Mouse (Mus musculus) heart, adult 2 months (tissue): ENCODE results near the gene Olfr1396.
A peak's percentile ranks its signal among the peaks of the same experiment; 100 is the strongest.

Experiments used
- CTCF ChIP-seq: fragments of 200-600 bp; IDR thresholded peaks from 2 replicates; pipeline ENCODE4 v1.8.1; 2022; ENCODE audit warnings: antibody characterized with exemption, mild to moderate bottlenecking, moderate library complexity
- EP300 ChIP-seq: fragments of 200-500 bp; IDR thresholded peaks from 2 replicates; pipeline ENCODE4 v1.6.1; 2011; ENCODE audit warnings: low read depth, low read length, control low read depth; ENCODE audit not compliant: insufficient read depth
- POLR2A ChIP-seq: fragments of 200-500 bp; IDR thresholded peaks from 2 replicates; pipeline ENCODE4 v1.6.1; 2011; ENCODE audit warnings: mild to moderate bottlenecking, low read depth, low read length, control low read depth; ENCODE audit not compliant: insufficient read depth

GRCm38 (mm10) chr11:49108833-49109232 is 5.8 kb downstream of the Olfr1396 start:
- peak; percentile 75 for TF ChIP-seq CTCF
- no peak for TF ChIP-seq POLR2A
- no peak for TF ChIP-seq EP300
